Mouse (Mus musculus): ENCODE measurements around the gene Tpk1.
"Not testable (repeated sequence)": the region's sequence is repeated elsewhere in the genome, so short reads cannot be mapped to it uniquely, and the experiment has no call there.

The Tpk1 gene

GRCm38 (mm10) chr6:43645105-43645504 is 21.0 kb downstream of the Tpk1 start:
- in situ Hi-C loops (cut with MboI; ENCODE audit: low pct_unique_long_range_greater_than_20kb in 1 of 2, low sequenced_read_pairs in 2 of 2, unreplicated experiment in 1 of 2), result no loop called here

- in situ Hi-C loops (cut with MboI; ENCODE audit: low pct_unique_long_range_greater_than_20kb in 1 of 2, low sequenced_read_pairs in 2 of 2, unreplicated experiment in 1 of 2), result no loop called here
These were observed 22.4 kb downstream of the Tpk1 start for GRCm38 (mm10) chr6:43643718-43644117.

- in situ Hi-C loops (cut with MboI; ENCODE audit: low pct_unique_long_range_greater_than_20kb in 1 of 2, low sequenced_read_pairs in 2 of 2, unreplicated experiment in 1 of 2), result no loop called here
These were observed 23.7 kb downstream of the Tpk1 start for GRCm38 (mm10) chr6:43642375-43642774.

- in situ Hi-C loops (cut with MboI; ENCODE audit: low pct_unique_long_range_greater_than_20kb in 1 of 2, low sequenced_read_pairs in 2 of 2, unreplicated experiment in 1 of 2), result no loop called here
These were observed 25.5 kb downstream of the Tpk1 start for GRCm38 (mm10) chr6:43640621-43641020.

- in situ Hi-C loops (cut with MboI; ENCODE audit: low pct_unique_long_range_greater_than_20kb in 1 of 2, low sequenced_read_pairs in 2 of 2, unreplicated experiment in 1 of 2), result no loop called here
These were observed 27.2 kb downstream of the Tpk1 start for GRCm38 (mm10) chr6:43638865-43639264.

GRCm38 (mm10) chr6:43638119-43638518 is 28.0 kb downstream of the Tpk1 start:
- in situ Hi-C loops (cut with MboI; ENCODE audit: low pct_unique_long_range_greater_than_20kb in 1 of 2, low sequenced_read_pairs in 2 of 2, unreplicated experiment in 1 of 2), result no loop called here

- in situ Hi-C loops (cut with MboI; ENCODE audit: low pct_unique_long_range_greater_than_20kb in 1 of 2, low sequenced_read_pairs in 2 of 2, unreplicated experiment in 1 of 2), result no loop called here
These were observed 29.0 kb downstream of the Tpk1 start for GRCm38 (mm10) chr6:43636980-43637638.

- in situ Hi-C loops (cut with MboI; ENCODE audit: low pct_unique_long_range_greater_than_20kb in 1 of 2, low sequenced_read_pairs in 2 of 2, unreplicated experiment in 1 of 2), result no loop called here
These were observed 32.6 kb downstream of the Tpk1 start for GRCm38 (mm10) chr6:43633308-43633963.

GRCm38 (mm10) chr6:43632871-43633270 is 33.2 kb downstream of the Tpk1 start:
- in situ Hi-C loops (cut with MboI; ENCODE audit: low pct_unique_long_range_greater_than_20kb in 1 of 2, low sequenced_read_pairs in 2 of 2, unreplicated experiment in 1 of 2), result no loop called here

- in situ Hi-C loops (cut with MboI; ENCODE audit: low pct_unique_long_range_greater_than_20kb in 1 of 2, low sequenced_read_pairs in 2 of 2, unreplicated experiment in 1 of 2), result not testable (repeated sequence)
These were observed 42.6 kb downstream of the Tpk1 start for GRCm38 (mm10) chr6:43623448-43623847.

GRCm38 (mm10) chr6:43619258-43619657 is 46.8 kb downstream of the Tpk1 start:
- in situ Hi-C loops (cut with MboI; ENCODE audit: low pct_unique_long_range_greater_than_20kb in 1 of 2, low sequenced_read_pairs in 2 of 2, unreplicated experiment in 1 of 2), result no loop called here

- in situ Hi-C loops (cut with MboI; ENCODE audit: low pct_unique_long_range_greater_than_20kb in 1 of 2, low sequenced_read_pairs in 2 of 2, unreplicated experiment in 1 of 2), result no loop called here
These were observed 54.3 kb downstream of the Tpk1 start for GRCm38 (mm10) chr6:43611770-43612169.

- in situ Hi-C loops (cut with MboI; ENCODE audit: low pct_unique_long_range_greater_than_20kb in 1 of 2, low sequenced_read_pairs in 2 of 2, unreplicated experiment in 1 of 2), result no loop called here
These were observed 75.1 kb downstream of the Tpk1 start for GRCm38 (mm10) chr6:43590841-43591541.

- in situ Hi-C loops (cut with MboI; ENCODE audit: low pct_unique_long_range_greater_than_20kb in 1 of 2, low sequenced_read_pairs in 2 of 2, unreplicated experiment in 1 of 2), result no loop called here
These were observed 80.8 kb downstream of the Tpk1 start for GRCm38 (mm10) chr6:43585274-43585673.

GRCm38 (mm10) chr6:43581809-43582208 is 84.3 kb downstream of the Tpk1 start:
- in situ Hi-C loops (cut with MboI; ENCODE audit: low pct_unique_long_range_greater_than_20kb in 1 of 2, low sequenced_read_pairs in 2 of 2, unreplicated experiment in 1 of 2), result no loop called here

GRCm38 (mm10) chr6:43567885-43568284 is 98.2 kb downstream of the Tpk1 start:
- in situ Hi-C loops (cut with MboI; ENCODE audit: low pct_unique_long_range_greater_than_20kb in 1 of 2, low sequenced_read_pairs in 2 of 2, unreplicated experiment in 1 of 2), result no loop called here

- in situ Hi-C loops (cut with MboI; ENCODE audit: low pct_unique_long_range_greater_than_20kb in 1 of 2, low sequenced_read_pairs in 2 of 2, unreplicated experiment in 1 of 2), result no loop called here
These were observed 103.6 kb downstream of the Tpk1 start for GRCm38 (mm10) chr6:43562474-43562873.

- in situ Hi-C loops (cut with MboI; ENCODE audit: low pct_unique_long_range_greater_than_20kb in 1 of 2, low sequenced_read_pairs in 2 of 2, unreplicated experiment in 1 of 2), result no loop called here
These were observed 114.7 kb downstream of the Tpk1 start for GRCm38 (mm10) chr6:43551410-43551809.

GRCm38 (mm10) chr6:43546537-43546936 is 119.5 kb downstream of the Tpk1 start:
- in situ Hi-C loops (cut with MboI; ENCODE audit: low pct_unique_long_range_greater_than_20kb in 1 of 2, low sequenced_read_pairs in 2 of 2, unreplicated experiment in 1 of 2), result no loop called here

All from mouse embryonic stem cell (cell line).